ENCODE assay signal across 8 mouse cellular contexts in genomic region chr8:25367806-25368549, GRCm38 (mm10).
DNase-seq lines count a peak whose midpoint lies in the region; ATAC-seq lines count a peak whose summit lies in the region.

No protein-coding gene starts in this region.

- 23% methylated on average over 15 of the region's 15 CpGs for WGBS in kidney, embryonic 14.5 days
- 28% methylated on average over 14 of the region's 15 CpGs for WGBS in embryonic facial prominence, embryonic 11.5 days
- 25% methylated on average over 15 of the region's 15 CpGs for WGBS in hindbrain, embryonic 11.5 days
- 18% methylated on average over 15 of the region's 15 CpGs for WGBS in midbrain, embryonic 13.5 days

- no peak overlapping the region for H3K4me3 ChIP-seq in kidney, embryonic 14.5 days (ENCODE audit: low read length)
- H3K4me3 ChIP-seq in embryonic facial prominence, embryonic 11.5 days (ENCODE audit: low read depth, low read length), result no peak overlapping the region
- H3K4me3 ChIP-seq in hindbrain, embryonic 11.5 days (ENCODE audit: low read depth, low read length), result no peak overlapping the region
- H3K4me3 ChIP-seq in midbrain, embryonic 13.5 days (replicated peaks), result no peak overlapping the region

- H3K9ac ChIP-seq in kidney, embryonic 14.5 days (ENCODE audit: low read depth, low read length), result peak overlapping the region; percentile 32; the same call in 1 of the 2 replicates
- H3K9ac ChIP-seq in embryonic facial prominence, embryonic 11.5 days (replicated peaks; ENCODE audit: low read length), result peak overlapping the region; percentile 39; the same call in 1 of the 2 replicates
- no peak overlapping the region; the same call in 1 of the 2 replicates for H3K9ac ChIP-seq in hindbrain, embryonic 11.5 days (ENCODE audit: low read depth, low read length)
- H3K9ac ChIP-seq in midbrain, embryonic 13.5 days (replicated peaks), result no peak overlapping the region

- H3K9me3 ChIP-seq in kidney, embryonic 14.5 days (ENCODE audit: control insufficient read depth, low read length), result peaks cover 2% of the 10 kb centered on the region; the same call in 1 of the 2 replicates
- H3K9me3 ChIP-seq in embryonic facial prominence, embryonic 11.5 days (replicated peaks; ENCODE audit: control insufficient read depth, low read length), result no peaks in the 10 kb centered on the region
- H3K9me3 ChIP-seq in hindbrain, embryonic 11.5 days (ENCODE audit: control insufficient read depth, low read length), result no peaks in the 10 kb centered on the region
- H3K9me3 ChIP-seq in midbrain, embryonic 13.5 days, result no peaks in the 10 kb centered on the region

- no peaks in the 10 kb centered on the region for H3K36me3 ChIP-seq in kidney, embryonic 14.5 days (ENCODE audit: control insufficient read depth, insufficient read depth, low read length)
- no peaks in the 10 kb centered on the region for H3K36me3 ChIP-seq in embryonic facial prominence, embryonic 11.5 days (replicated peaks; ENCODE audit: control insufficient read depth, insufficient read depth, low read depth, low read length)
- H3K36me3 ChIP-seq in hindbrain, embryonic 11.5 days (ENCODE audit: control insufficient read depth, insufficient read depth, low read length), result no peaks in the 10 kb centered on the region
- H3K36me3 ChIP-seq in midbrain, embryonic 13.5 days, result no peaks in the 10 kb centered on the region

- no peaks in the 10 kb centered on the region for H3K27me3 ChIP-seq in kidney, embryonic 14.5 days (ENCODE audit: control insufficient read depth, insufficient read depth, low read length)
- H3K27me3 ChIP-seq in embryonic facial prominence, embryonic 11.5 days (ENCODE audit: control insufficient read depth, insufficient read depth, low read length), result no peaks in the 10 kb centered on the region
- 0 out of 2 replicates have a peak, but pooled peaks cover 2% of the 10 kb centered on the region for H3K27me3 ChIP-seq in hindbrain, embryonic 11.5 days (ENCODE audit: control insufficient read depth, insufficient read depth, low read length)
- 0 out of 2 replicates have a peak, but pooled peaks cover 4% of the 10 kb centered on the region for H3K27me3 ChIP-seq in midbrain, embryonic 13.5 days

- H3K4me2 ChIP-seq in kidney, embryonic 14.5 days (replicated peaks; ENCODE audit: low read depth, low read length), result peak overlapping the region; percentile 21; the same call in 1 of the 2 replicates
- H3K4me2 ChIP-seq in embryonic facial prominence, embryonic 11.5 days (ENCODE audit: low read depth, low read length), result peak overlapping the region; percentile 13; the same call in 1 of the 2 replicates
- no peak overlapping the region for H3K4me2 ChIP-seq in hindbrain, embryonic 11.5 days (replicated peaks; ENCODE audit: low read depth, low read length)
- H3K4me2 ChIP-seq in midbrain, embryonic 13.5 days (replicated peaks), result peak overlapping the region; percentile 46

- DNase-seq in kidney, postnatal 25 days, result no peak
- peak; percentile 23 for DNase-seq in embryonic facial prominence, embryonic 11.5 days (ENCODE audit: low spot score)
- peak; percentile 28 for DNase-seq in hindbrain, embryonic 11.5 days (ENCODE audit: low spot score)
- DNase-seq in spleen, adult 12 weeks (ENCODE audit: low spot score), result no peak
- no peak for DNase-seq in layer of hippocampus, postnatal 10 days (ENCODE audit: low spot score in 2 of 2)
- no peak for DNase-seq in adrenal gland, postnatal 25 days

- 0 out of 2 replicates have a peak, but pooled peaks have one; percentile 18 for ATAC-seq in kidney, embryonic 14.5 days (ENCODE audit: low FRiP score, low TSS enrichment)
- no peak for ATAC-seq in embryonic facial prominence, embryonic 11.5 days (replicated peaks; ENCODE audit: insufficient number of reproducible peaks, low FRiP score, low TSS enrichment, low read depth)
- ATAC-seq in hindbrain, embryonic 11.5 days (ENCODE audit: low FRiP score), result no peak
- ATAC-seq in midbrain, embryonic 13.5 days, result peak; percentile 63

- peak overlapping the region; percentile 81; the same call in 1 of the 2 replicates for H3K27ac ChIP-seq in kidney, embryonic 14.5 days (ENCODE audit: low read depth, low read length)
- H3K27ac ChIP-seq in embryonic facial prominence, embryonic 11.5 days (replicated peaks; ENCODE audit: low read depth, low read length), result peak overlapping the region; percentile 88
- H3K27ac ChIP-seq in hindbrain, embryonic 11.5 days (ENCODE audit: low read depth, low read length), result no peak overlapping the region
- peak overlapping the region; percentile 17; the same call in 1 of the 2 replicates for H3K27ac ChIP-seq in midbrain, embryonic 13.5 days

- peaks cover 24% of the 10 kb centered on the region for H3K4me1 ChIP-seq in kidney, embryonic 14.5 days (ENCODE audit: control insufficient read depth, insufficient read depth, low read length)
- peaks cover 7% of the 10 kb centered on the region for H3K4me1 ChIP-seq in embryonic facial prominence, embryonic 11.5 days (ENCODE audit: control insufficient read depth, insufficient read depth, low read length)
- H3K4me1 ChIP-seq in hindbrain, embryonic 11.5 days (replicated peaks; ENCODE audit: control insufficient read depth, insufficient read depth, low read length), result peaks cover 4% of the 10 kb centered on the region; the same call in 1 of the 2 replicates
- H3K4me1 ChIP-seq in midbrain, embryonic 13.5 days (replicated peaks), result peaks cover 11% of the 10 kb centered on the region

Comparison
In these comparisons a context has a peak if more than half of its experiments do, and no peak if none do; other contexts are left out.
1. ATAC-seq: peak in kidney, embryonic 14.5 days (single experiment) and midbrain, embryonic 13.5 days (single experiment); none in embryonic facial prominence, embryonic 11.5 days (single experiment) and hindbrain, embryonic 11.5 days (single experiment).
2. H3K9ac ChIP-seq: peak in kidney, embryonic 14.5 days (single experiment) and embryonic facial prominence, embryonic 11.5 days (single experiment); none in hindbrain, embryonic 11.5 days (single experiment) and midbrain, embryonic 13.5 days (single experiment).
3. DNase-seq: peak in embryonic facial prominence, embryonic 11.5 days (single experiment) and hindbrain, embryonic 11.5 days (single experiment); none in kidney, postnatal 25 days (0 of 2), spleen, adult 12 weeks (single experiment), layer of hippocampus, postnatal 10 days (0 of 2) and adrenal gland, postnatal 25 days (single experiment).